Mouse (Mus musculus) thymus, adult 2 months (tissue): ENCODE data around the gene Ndufv3. TPM values are rescaled to one million over a fixed set of nuclear protein-coding genes. Genes with fewer than 3 reads are reported as not detected.

ENCODE experiments used
- DNase-seq: peaks from one replicate; pipeline ENCODE4 v3.0.0; 2021
- H3K27ac ChIP-seq: fragments of 200-500 bp; 2 replicates; pipeline ENCODE4 v1.5.1; 2012; ENCODE audit warnings: low read length, control low read depth; ENCODE audit not compliant: control insufficient read depth, insufficient read depth
- H3K27me3 ChIP-seq: fragments of 200-500 bp; 2 replicates; pipeline ENCODE4 v1.6.1; 2012; ENCODE audit warnings: mild to moderate bottlenecking, low read length, moderate library complexity, mixed read lengths; ENCODE audit not compliant: control insufficient read depth, insufficient read depth
- H3K36me3 ChIP-seq: fragments of 200-500 bp; 2 replicates; pipeline ENCODE4 v1.6.1; 2012; ENCODE audit warnings: mild to moderate bottlenecking, low read length, moderate library complexity; ENCODE audit not compliant: control insufficient read depth, insufficient read depth
- H3K4me1 ChIP-seq: fragments of 200-500 bp; replicated peaks from 2 replicates; pipeline ENCODE4 v1.6.1; 2012; ENCODE audit warnings: low read length; ENCODE audit not compliant: control insufficient read depth, insufficient read depth
- H3K4me3 ChIP-seq: fragments of 200-500 bp; 2 replicates; pipeline ENCODE4 v1.5.1; 2012; ENCODE audit warnings: mild to moderate bottlenecking, low read length, control low read depth, moderate library complexity; ENCODE audit not compliant: control insufficient read depth, insufficient read depth
- CTCF ChIP-seq: fragments of 200-500 bp; IDR thresholded peaks from 2 replicates; pipeline ENCODE4 v1.5.1; 2012; ENCODE audit warnings: mild to moderate bottlenecking, control low read depth, low read length, moderate library complexity, borderline replicate concordance; ENCODE audit not compliant: control insufficient read depth, poor library complexity, insufficient read depth; ENCODE audit errors: extremely low read depth
- POLR2A ChIP-seq: fragments of 200-500 bp; IDR thresholded peaks from 2 replicates; pipeline ENCODE4 v1.6.1; 2012; ENCODE audit warnings: mild to moderate bottlenecking, low read length, control low read depth, moderate library complexity; ENCODE audit not compliant: control insufficient read depth, poor library complexity, insufficient read depth; ENCODE audit errors: extremely low read depth
- WGBS: fragments of 180-500 bp; shearing (Covaris S2); methylation state at CpG from one replicate; pipeline ENCODE4 v1.1.7; 2018; 5-methylcytosine and 5-hydroxymethylcytosine counted together
- polyA plus RNA-seq: library from polyadenylated mRNA; depleted of rRNA; stranded (reverse); fragments of >200 nt; gene quantifications from 2 replicates; pipeline ENCODE4 v1.2.3, GENCODE M21; 2012

Gene Ndufv3
- polyA plus RNA-seq, 1 experiment, result 122 TPM

DNA sequence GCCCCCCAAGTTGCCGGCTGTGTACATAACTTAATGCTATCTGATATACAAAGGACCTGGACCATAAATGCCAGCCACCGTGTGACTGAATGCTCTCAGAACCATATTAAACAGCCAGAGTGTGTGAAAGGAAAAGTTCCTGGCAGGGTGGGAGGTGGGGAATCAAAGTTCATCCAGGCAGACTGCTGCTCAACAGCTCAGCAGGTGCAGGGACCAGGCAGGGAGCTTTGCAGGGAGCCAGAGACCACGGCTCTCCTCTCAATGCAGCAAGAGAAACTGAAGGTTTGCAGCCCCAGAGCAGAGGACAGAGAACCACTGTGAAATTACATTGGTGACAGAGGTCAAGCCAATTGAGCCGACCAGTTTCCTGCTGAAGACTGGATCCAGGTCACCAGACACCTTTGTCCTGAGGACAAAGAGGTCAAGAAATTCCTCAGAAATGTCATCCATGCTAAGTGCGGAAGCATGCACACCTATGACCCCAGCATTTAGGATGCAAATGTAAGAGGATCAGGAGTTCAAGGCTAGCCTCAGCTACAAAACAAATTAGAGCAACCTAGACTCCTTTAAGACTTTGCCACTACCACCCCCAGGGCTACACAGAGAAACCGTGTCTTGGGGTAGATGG lies 32.4 kb upstream of the Ndufv3 start:
- H3K27ac ChIP-seq, result no peak overlapping the region
- H3K27me3 ChIP-seq, result no peaks in the 10 kb centered on the region
- peaks cover 3% of the 10 kb centered on the region; the same call in 1 of the 2 replicates for H3K4me1 ChIP-seq
- no peak for DNase-seq
- H3K4me3 ChIP-seq, result no peak overlapping the region
- no peak for TF ChIP-seq POLR2A
- no peak for TF ChIP-seq CTCF
- H3K36me3 ChIP-seq, result no peaks in the 10 kb centered on the region
- WGBS, result 63% methylated on average over 6 of the region's 6 CpGs

DNA sequence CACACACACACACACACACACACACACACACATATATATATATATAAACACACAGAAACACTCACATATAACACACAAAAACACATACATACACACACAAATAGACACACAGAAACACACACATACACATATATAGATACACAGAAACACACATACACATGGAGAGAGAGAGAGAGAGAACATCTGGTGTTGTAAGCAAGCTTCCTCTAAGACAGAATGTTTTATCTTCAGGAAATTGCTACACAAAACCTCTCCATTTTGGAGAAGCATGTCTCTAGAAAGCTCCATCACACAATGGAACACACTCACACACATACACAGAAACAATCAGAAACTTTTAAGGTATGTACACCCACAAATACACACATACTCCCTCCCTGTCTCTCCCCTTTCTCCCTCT lies 28.6 kb upstream of the Ndufv3 start:
- TF ChIP-seq POLR2A (no peak), CTCF (no peak)
- Histone ChIP-seq H3K27ac (no peak overlapping the region), H3K4me1 (peaks cover 3% of the 10 kb centered on the region; the same call in 1 of the 2 replicates), H3K36me3 (no peaks in the 10 kb centered on the region), H3K27me3 (no peaks in the 10 kb centered on the region), H3K4me3 (no peak overlapping the region)
- DNase-seq, result no peak

DNA sequence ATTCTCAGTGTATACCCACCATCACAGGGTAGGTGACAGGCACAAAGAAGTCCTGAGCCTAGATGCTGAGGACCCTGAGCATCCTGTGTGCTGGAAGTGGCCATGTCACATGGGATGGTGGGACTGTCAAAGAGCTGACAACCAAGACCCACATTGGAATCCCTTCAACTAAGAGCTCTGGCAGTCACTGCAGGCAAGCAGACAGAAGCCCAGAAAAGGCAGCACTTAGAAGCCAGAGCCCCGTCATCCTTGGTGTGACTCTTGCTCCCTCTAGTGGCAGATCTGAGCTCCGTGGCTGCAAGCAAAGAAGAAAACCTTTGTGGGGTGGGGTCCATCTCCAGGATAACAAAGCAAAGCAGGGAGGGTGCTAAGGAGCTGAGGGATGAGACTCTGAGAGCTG lies 27.5 kb upstream of the Ndufv3 start:
- peak; percentile 69 for DNase-seq
- 0% methylated on average over 2 of the region's 2 CpGs for WGBS
- Histone ChIP-seq H3K27me3 (no peaks in the 10 kb centered on the region), H3K27ac (no peak overlapping the region), H3K4me1 (no peaks in the 10 kb centered on the region), H3K36me3 (no peaks in the 10 kb centered on the region), H3K4me3 (no peak overlapping the region)
- TF ChIP-seq CTCF, result peak; percentile 79; the same call in 1 of the 2 replicates
- TF ChIP-seq POLR2A, result no peak

DNA sequence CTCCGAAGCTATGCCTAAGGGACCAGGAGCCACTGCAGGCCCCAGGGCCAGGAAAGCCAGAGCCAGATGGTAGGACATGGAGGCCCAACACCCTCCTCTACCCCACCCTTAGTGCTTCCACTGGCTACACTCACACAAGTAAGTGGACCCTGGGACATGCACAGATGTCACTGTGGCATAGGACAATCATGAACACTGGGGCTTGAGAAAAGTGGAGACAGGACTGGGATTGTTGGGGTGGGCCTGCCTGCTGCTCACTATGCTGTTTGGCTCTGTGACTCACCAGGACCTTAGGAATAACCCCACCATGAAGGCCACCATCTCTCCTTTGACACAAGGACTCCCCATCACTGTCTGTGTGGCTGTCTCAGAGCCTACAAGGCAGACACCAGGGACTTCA lies 24.9 kb upstream of the Ndufv3 start:
- no peak overlapping the region for H3K27ac ChIP-seq
- TF ChIP-seq POLR2A, result no peak
- no peak for TF ChIP-seq CTCF
- no peak overlapping the region for H3K4me3 ChIP-seq
- H3K27me3 ChIP-seq, result no peaks in the 10 kb centered on the region
- no peaks in the 10 kb centered on the region for H3K36me3 ChIP-seq
- H3K4me1 ChIP-seq, result no peaks in the 10 kb centered on the region
- no peak for DNase-seq
- 100% methylated on average over 1 of the region's 1 CpGs for WGBS

DNA sequence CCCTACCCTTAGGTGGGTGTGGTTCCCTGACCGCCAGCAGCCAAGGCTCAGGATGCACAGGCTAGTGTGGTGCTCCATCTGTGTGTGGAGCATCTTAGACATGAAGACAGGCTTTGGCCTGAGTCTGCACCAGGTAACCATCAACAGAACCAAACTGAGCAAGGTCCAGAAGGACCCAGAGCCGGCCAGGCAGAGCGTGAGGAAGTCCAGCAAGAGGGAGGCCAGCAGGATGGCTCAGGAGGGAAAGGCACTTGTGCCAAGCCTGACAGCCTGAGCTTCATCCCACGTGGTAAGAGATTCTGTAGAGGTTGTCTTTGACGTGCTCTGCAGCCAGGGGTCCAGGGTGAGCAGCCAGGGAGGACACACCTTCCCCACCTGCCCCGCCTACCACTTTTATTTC lies 22.2 kb upstream of the Ndufv3 start:
- peaks cover 5% of the 10 kb centered on the region; the same call in 1 of the 2 replicates for H3K36me3 ChIP-seq
- TF ChIP-seq CTCF, result no peak
- no peak for TF ChIP-seq POLR2A
- WGBS, result 96% methylated on average over 6 of the region's 6 CpGs
- no peak overlapping the region for H3K4me3 ChIP-seq
- DNase-seq, result no peak
- H3K27ac ChIP-seq, result no peak overlapping the region
- H3K4me1 ChIP-seq, result no peaks in the 10 kb centered on the region
- no peaks in the 10 kb centered on the region for H3K27me3 ChIP-seq

DNA sequence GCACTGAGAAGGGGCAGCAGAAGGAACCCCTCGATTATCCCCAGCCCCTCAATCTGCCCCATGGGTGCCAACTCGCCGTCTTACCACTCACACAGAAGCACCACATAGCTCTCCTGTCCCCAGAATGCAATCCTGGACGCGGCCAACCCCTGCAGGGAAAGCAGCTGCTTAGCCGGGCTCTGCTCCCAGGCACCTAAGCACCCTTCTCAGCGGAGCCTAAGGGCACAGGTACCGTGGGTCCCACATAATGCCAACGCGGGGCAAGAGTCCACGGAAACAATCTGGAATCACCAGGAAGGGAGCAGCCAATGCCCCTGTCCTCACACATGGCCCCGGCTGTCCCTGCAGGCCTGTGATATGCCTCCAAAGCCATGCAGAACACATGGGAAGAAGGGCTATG lies 20.2 kb upstream of the Ndufv3 start:
- H3K27ac ChIP-seq, result no peak overlapping the region
- WGBS, result 97% methylated on average over 12 of the region's 12 CpGs
- peaks cover 5% of the 10 kb centered on the region for H3K36me3 ChIP-seq
- no peak overlapping the region for H3K4me3 ChIP-seq
- no peaks in the 10 kb centered on the region for H3K4me1 ChIP-seq
- TF ChIP-seq CTCF (no peak), POLR2A (no peak)
- no peaks in the 10 kb centered on the region for H3K27me3 ChIP-seq
- no peak for DNase-seq

DNA sequence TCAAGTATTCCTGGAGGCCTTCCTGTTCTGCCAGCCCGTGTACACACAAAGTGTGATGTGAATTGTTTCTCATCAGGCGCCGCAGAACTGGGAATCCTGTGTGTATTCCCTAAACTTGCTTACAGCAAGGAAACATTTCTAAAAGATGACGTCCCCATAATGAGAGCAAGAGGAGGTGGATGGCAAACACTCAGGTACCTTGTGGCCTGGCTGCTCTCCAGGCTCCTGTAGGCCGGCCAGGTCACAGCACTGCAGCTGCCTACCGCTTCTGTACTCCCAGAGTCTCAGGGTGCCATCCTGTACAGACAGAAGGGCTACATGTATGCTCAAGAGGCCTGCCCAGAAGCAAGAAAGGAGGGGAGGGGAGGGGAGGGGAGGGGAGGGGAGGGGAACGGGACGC lies 19.5 kb upstream of the Ndufv3 start:
- TF ChIP-seq POLR2A (no peak), CTCF (no peak)
- peaks cover 5% of the 10 kb centered on the region for H3K36me3 ChIP-seq
- WGBS, result 96% methylated on average over 8 of the region's 8 CpGs

More for the DNA sequence above, 19.5 kb upstream of the Ndufv3 start:
- DNase-seq, result no peak
- Histone ChIP-seq H3K27ac (no peak overlapping the region), H3K4me3 (no peak overlapping the region), H3K27me3 (no peaks in the 10 kb centered on the region), H3K4me1 (no peaks in the 10 kb centered on the region)
